Mouse (Mus musculus): Measurements from ENCODE around the gene Lrrc39. TPM values are rescaled to one million over a fixed set of nuclear protein-coding genes. Genes with fewer than 3 reads are reported as not detected.
A peak's percentile ranks its signal among the peaks of the same experiment; 100 is the strongest.

The Lrrc39 gene
- polyA plus RNA-seq, 1 experiment from 2014 or later = 2.6 TPM

DNA sequence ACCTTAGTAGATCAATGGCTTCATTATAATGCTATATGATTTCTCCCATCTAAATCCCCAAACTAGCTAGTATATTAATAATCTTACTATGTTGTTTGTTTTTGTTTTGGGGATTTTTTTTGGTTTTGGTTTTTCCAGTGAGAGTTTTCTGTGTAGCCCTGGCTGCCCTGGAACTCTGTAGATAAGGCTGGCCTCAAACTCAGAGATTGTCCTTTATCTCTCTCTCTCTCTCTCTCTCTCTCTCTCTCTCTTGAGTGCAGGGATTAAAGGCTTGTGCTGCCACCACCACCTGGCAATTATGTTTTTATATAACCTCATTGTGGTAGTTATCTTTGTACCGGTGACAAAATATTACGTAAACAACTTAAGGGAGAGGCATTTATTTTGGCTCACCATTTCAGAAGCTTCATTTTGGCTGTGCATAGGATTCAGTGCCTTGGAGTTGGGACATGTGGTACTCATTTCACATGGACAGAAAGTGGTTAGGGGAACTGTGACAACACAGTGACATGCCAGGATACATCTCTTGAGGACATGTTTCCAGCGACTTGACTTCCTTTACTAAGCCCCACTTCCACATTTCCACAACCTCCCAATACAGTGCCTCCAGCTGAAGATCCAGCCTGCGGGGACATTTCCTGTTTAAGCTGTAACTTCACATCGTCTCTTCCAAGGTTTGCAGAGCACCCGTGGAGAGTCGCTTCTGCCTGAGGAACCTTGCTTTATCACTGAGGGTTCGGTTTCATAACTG, 52.7 kb downstream of the Lrrc39 start:
- Histone ChIP-seq H3K36me3 (peaks cover 79% of the 10 kb centered on the region), H3K4me2 (no peak overlapping the region), H3K4me3 (no peak overlapping the region), H3K27ac (no peak overlapping the region), H3K4me1 (peaks cover 31% of the 10 kb centered on the region), H3K9ac (no peak overlapping the region), H3K9me3 (replicated peaks) (no peaks in the 10 kb centered on the region), H3K27me3 (replicated peaks) (no peaks in the 10 kb centered on the region)
- 71% methylated on average over 8 of the region's 8 CpGs for WGBS (ENCODE audit: insufficient replicate concordance)
- no peak for ATAC-seq

DNA sequence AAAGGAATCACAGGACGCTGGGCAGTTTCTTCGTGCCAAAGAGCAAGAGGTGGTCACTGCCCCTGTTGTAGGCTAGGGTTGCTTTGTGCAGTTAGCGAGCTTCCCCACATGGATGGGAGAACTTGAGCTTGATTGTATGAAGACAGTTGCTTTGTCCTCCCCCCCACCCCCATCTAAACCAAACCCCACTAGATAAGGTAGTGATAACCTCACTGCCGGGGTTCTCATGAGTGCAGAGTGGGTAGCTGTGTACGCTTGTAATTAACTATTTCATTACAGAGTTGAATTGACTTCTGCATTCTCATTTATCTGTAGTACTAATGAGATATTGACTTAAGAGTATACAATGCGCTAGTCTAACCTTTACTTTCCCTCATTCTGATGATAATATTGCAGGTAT, 56.1 kb downstream of the Lrrc39 start:
- Histone ChIP-seq H3K4me3 (no peak overlapping the region), H3K27ac (no peak overlapping the region), H3K27me3 (replicated peaks) (no peaks in the 10 kb centered on the region), H3K36me3 (peaks cover 86% of the 10 kb centered on the region), H3K9me3 (replicated peaks) (no peaks in the 10 kb centered on the region), H3K4me1 (peaks cover 36% of the 10 kb centered on the region), H3K4me2 (no peak overlapping the region), H3K9ac (no peak overlapping the region)
- ATAC-seq = no peak
- 59% methylated on average over 6 of the region's 6 CpGs for whole genome bisulfite sequencing (ENCODE audit: insufficient replicate concordance)

DNA sequence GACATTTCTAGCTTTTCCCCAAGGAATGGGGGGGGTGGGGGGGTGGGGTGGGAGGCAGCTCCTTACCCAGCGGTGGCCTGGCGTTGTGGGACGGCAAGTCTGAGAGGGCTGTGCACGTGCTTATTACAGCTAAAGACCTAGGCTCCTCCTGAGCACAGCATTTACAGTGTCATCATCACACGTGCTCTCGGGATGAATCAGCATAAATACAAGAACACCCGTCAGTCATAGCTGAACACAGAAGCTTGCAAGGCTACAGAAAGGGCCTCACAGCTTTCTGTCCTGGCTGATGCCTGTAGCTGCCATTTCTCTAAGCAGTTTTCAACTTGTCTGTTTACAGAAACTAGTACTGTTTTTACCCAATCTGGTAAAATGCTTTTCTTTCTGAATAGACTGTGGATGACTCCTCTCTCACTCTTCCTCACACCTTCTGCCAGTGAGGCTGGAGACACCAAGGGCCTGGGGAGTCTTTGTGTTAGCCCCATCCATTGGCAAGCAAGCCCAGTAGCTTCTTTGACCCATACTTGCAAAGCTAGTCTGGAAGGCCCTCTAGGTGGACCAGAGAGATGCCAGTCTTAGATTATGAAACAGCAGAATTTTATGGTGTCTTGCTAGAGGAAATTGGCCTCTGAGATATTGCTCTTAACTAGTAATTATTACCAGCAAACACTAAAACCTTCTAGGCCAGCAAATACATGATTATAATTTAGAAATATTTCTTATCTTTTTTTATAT, 58.0 kb downstream of the Lrrc39 start:
- Histone ChIP-seq H3K4me2 (no peak overlapping the region), H3K9me3 (replicated peaks) (no peaks in the 10 kb centered on the region), H3K4me3 (no peak overlapping the region), H3K27me3 (replicated peaks) (no peaks in the 10 kb centered on the region), H3K36me3 (peaks cover 67% of the 10 kb centered on the region), H3K27ac (peak overlapping the region; percentile 70; the same call in 1 of the 2 replicates), H3K4me1 (peaks cover 17% of the 10 kb centered on the region), H3K9ac (no peak overlapping the region)
- 57% methylated on average over 7 of the region's 7 CpGs for WGBS (ENCODE audit: insufficient replicate concordance)
- peak; percentile 92 for ATAC-seq

DNA sequence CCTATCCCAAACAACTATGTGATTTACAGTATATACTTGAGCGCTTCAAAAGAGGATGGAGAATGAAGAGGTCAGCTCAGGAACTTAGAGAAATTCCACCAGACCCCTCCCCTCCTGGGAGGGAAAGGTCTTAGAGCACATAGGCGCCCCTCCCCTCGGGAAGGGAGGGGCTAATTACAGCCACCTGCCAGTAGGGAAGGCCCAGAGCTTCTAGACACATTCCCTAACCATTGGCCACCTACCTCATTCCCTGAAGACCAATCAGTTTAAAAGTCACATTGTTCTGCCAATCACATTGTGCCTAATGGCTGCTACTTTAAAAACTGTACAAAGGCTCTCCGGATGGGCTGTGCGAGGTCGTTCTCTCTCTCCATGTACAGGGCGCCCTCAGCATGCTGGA, 59.9 kb downstream of the Lrrc39 start:
- no peak overlapping the region for H3K27ac ChIP-seq
- H3K9me3 ChIP-seq (replicated peaks) = no peaks in the 10 kb centered on the region
- H3K4me3 ChIP-seq = no peak overlapping the region
- H3K4me2 ChIP-seq = no peak overlapping the region
- peaks cover 71% of the 10 kb centered on the region for H3K36me3 ChIP-seq
- no peak overlapping the region for H3K9ac ChIP-seq
- WGBS (ENCODE audit: insufficient replicate concordance) = 81% methylated on average over 7 of the region's 7 CpGs
- H3K4me1 ChIP-seq = peaks cover 16% of the 10 kb centered on the region
- no peak for ATAC-seq
- no peaks in the 10 kb centered on the region for H3K27me3 ChIP-seq (replicated peaks)

DNA sequence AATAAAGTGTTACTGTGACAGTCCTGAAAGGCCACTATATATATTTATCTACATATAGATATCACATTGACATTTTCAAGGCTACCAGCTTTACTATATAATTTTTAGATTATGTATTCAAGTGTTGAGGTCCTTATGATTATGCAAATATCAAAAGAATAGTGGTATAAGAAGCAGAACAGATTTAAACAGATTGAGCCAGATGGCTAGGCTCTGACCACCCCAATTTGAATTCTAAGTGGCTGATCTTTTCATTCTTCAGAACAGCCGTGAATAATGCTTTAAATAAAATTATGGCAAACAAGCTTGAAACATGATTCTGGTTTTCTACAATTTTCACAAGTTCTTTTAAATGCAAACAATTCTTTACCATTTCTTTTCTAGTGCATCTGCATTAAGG, 68.7 kb downstream of the Lrrc39 start:
- no peak overlapping the region for H3K4me3 ChIP-seq
- no peak overlapping the region for H3K4me2 ChIP-seq
- 74% methylated on average over 1 of the region's 1 CpGs for WGBS (ENCODE audit: insufficient replicate concordance)
- H3K27ac ChIP-seq = no peak overlapping the region
- no peak overlapping the region for H3K9ac ChIP-seq
- no peaks in the 10 kb centered on the region for H3K4me1 ChIP-seq
- H3K36me3 ChIP-seq = peaks cover 90% of the 10 kb centered on the region
- ATAC-seq = no peak
- H3K27me3 ChIP-seq (replicated peaks) = no peaks in the 10 kb centered on the region
- H3K9me3 ChIP-seq (replicated peaks) = no peaks in the 10 kb centered on the region

Other genes with a start within 250 kb of the Lrrc39 start
- 4.2 and 5.1 TPM in 2 replicates for gene Cdc14a, start 138.9 kb upstream of the Lrrc39 start, polyA plus RNA-seq (2016; fragmentation: Nextera tagmentation; extraction: Ambion mirVana)
- gene Rtca, start 54.8 kb upstream of the Lrrc39 start, polyA plus RNA-seq (2016; fragmentation: Nextera tagmentation; extraction: Ambion mirVana) = 46.5 and 47.7 TPM in 2 replicates
- gene Dbt, start 49.9 kb upstream of the Lrrc39 start, polyA plus RNA-seq (2016; fragmentation: Nextera tagmentation; extraction: Ambion mirVana) = 11.1 and 11.5 TPM in 2 replicates
- gene Sass6, start 32.0 kb downstream of the Lrrc39 start, polyA plus RNA-seq (2016; fragmentation: Nextera tagmentation; extraction: Ambion mirVana) = 26.3 and 28.2 TPM in 2 replicates
- gene Trmt13, start 51.6 kb downstream of the Lrrc39 start, polyA plus RNA-seq (2016; fragmentation: Nextera tagmentation; extraction: Ambion mirVana) = 13.1 and 13.6 TPM in 2 replicates
- 49.6 and 53.1 TPM in 2 replicates for gene Mfsd14a, start 99.7 kb downstream of the Lrrc39 start, polyA plus RNA-seq (2016; fragmentation: Nextera tagmentation; extraction: Ambion mirVana)
- not detected in 2 replicates for gene Gm43191, start 118.3 kb downstream of the Lrrc39 start, polyA plus RNA-seq (2016; fragmentation: Nextera tagmentation; extraction: Ambion mirVana)
- 12.0 and 13.8 TPM in 2 replicates for gene Slc35a3, start 149.9 kb downstream of the Lrrc39 start, polyA plus RNA-seq (2016; fragmentation: Nextera tagmentation; extraction: Ambion mirVana)
- gene Agl, start 245.2 kb downstream of the Lrrc39 start, polyA plus RNA-seq (2016; fragmentation: Nextera tagmentation; extraction: Ambion mirVana) = 7.1 and 7.4 TPM in 2 replicates

Measured in liver, embryonic 12.5 days (tissue).